Mouse (Mus musculus) megakaryocyte progenitor cell, adult 5-6 weeks (primary cell): ENCODE data around the gene Sirpa. TPM values are rescaled to one million over a fixed set of nuclear protein-coding genes. Genes with fewer than 3 reads are reported as not detected.

Experiments
- ATAC-seq: replicated peaks from 2 replicates; pipeline ENCODE4 v1.8.0; 2016; ENCODE audit warnings: mild to moderate bottlenecking, moderate TSS enrichment, inconsistent platforms; ENCODE audit not compliant: poor library complexity
- total RNA-seq, 2 experiments: library from RNA; stranded (forward) in 1 of 2; stranded (reverse) in 1 of 2; fragments of 157-497, 149-512 nt in 1 of 2; fragments of 200-1000 nt in 1 of 2; gene quantifications; 2 replicates each; pipeline versions ENCODE4 v1.2.3 to v1.2.4; 2015 to 2017

Gene Sirpa
- total RNA-seq, 2 experiments from 2014 or later = 62.3 to 73.8 TPM

- no peak for ATAC-seq
These were observed 11.4 kb downstream of the Sirpa start for GRCm38 (mm10) chr2:129604032-129604431.

- no peak for ATAC-seq
These were observed 13.2 kb downstream of the Sirpa start for GRCm38 (mm10) chr2:129605816-129606215.

- ATAC-seq = 0 out of 2 replicates have a peak, but pooled peaks have one; percentile 29
These were observed 13.6 kb downstream of the Sirpa start for GRCm38 (mm10) chr2:129606269-129606668.

DNA sequence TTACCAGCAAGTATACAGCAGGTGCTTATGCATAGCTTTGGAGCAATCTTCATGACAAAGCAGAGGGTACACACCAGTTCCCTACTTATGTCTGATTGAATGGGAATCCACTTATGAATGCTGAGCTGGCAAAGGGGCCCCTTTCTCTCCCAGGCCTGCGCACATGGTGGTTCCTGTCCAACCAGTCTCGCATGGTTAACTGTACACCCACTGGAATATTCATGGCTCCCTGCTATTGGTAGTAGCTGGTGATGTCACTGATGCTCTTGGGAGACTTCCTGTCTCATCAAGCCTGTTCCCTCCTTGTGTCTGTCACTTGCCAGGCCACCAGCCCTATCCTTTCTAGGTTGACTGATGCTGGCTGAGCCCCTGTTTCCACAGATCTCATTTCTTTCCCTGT, 14.3 kb downstream of the Sirpa start:
- ATAC-seq = no peak

- no peak for ATAC-seq
These were observed 21.3 kb downstream of the Sirpa start for GRCm38 (mm10) chr2:129613971-129614370.

DNA sequence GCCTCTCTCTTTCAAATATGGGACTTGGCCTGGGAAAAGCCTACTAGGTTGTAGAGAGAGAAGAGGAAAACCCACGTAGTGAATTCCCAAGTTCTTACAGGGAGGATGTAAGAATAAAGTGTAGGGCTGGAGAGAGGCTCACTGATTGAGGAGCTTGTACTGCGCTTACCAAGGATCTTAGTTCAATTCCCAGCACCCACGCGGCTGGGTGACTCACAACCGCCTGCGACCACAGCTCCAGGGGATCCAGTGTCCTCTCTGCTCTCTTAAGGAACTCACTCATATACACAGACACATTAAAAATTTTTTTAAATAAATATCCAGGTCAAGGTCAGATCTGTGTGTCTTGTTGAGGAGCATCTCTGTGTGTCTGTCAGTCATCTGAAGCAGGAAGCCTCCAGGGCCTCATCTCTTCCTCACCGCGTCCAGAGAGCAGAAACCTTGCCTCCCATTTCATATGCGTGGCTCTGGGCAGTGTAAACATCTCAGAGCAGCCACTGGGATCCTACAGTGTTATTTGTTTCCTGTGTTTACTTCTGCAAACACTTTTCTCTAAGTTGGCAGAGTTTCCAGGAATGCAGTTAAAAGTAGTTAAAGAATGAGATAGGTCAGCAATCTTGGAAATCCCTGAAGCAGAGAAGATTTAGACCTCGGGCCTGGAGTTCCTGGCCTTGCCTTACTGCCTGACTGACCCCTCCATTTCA, 22.0 kb downstream of the Sirpa start:
- ATAC-seq = no peak

- ATAC-seq = no peak
These were observed 27.5 kb downstream of the Sirpa start for GRCm38 (mm10) chr2:129620148-129620547.

- ATAC-seq = no peak
These were observed 28.2 kb downstream of the Sirpa start for GRCm38 (mm10) chr2:129620881-129621280.

GRCm38 (mm10) chr2:129621654-129622490, 29.2 kb downstream of the Sirpa start:
- ATAC-seq = peak; percentile 39; the same call in 1 of the 2 replicates

- no peak for ATAC-seq
These were observed 30.3 kb downstream of the Sirpa start for GRCm38 (mm10) chr2:129622918-129623317.

DNA sequence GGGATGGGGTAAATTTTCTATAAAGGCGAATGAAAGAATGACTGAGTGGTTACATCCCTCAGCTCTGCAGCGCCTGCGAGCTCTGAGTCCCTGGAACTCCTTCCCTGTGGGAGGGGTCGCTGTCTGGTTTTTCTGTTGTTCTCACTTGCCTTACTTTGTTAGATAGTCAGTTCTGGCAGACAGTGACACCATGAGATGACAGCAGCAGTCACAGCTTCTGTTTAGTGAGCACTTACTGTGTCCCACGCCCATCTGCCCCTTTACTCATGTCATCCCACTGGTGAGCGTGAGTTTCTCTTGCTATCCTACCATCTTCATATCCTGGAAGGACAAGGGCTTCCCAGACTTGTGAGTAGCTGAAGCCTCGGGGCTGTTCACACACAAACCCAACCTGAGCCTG, 31.1 kb downstream of the Sirpa start:
- no peak for ATAC-seq

GRCm38 (mm10) chr2:129624246-129624918, 31.7 kb downstream of the Sirpa start:
- no peak for ATAC-seq

DNA sequence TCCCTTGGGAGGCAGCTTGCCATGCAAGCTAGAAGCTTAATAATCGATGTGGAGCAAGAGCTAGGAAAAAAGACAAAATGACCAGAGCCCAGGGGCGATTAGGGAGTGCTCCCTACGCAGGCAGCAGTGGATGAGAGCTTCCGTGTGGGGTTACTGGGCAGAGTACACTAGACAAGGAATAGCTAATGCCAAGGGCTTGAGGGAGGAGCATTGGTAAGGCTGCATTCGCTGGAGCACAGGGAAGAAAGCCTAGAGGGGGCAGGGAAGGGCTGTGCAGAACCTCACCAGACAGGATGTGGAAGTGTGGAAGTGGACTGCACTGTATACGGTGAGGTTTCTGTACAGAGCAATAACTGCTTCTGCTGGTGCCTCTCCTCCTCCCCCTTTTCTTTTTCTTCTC, 32.3 kb downstream of the Sirpa start:
- no peak for ATAC-seq

DNA sequence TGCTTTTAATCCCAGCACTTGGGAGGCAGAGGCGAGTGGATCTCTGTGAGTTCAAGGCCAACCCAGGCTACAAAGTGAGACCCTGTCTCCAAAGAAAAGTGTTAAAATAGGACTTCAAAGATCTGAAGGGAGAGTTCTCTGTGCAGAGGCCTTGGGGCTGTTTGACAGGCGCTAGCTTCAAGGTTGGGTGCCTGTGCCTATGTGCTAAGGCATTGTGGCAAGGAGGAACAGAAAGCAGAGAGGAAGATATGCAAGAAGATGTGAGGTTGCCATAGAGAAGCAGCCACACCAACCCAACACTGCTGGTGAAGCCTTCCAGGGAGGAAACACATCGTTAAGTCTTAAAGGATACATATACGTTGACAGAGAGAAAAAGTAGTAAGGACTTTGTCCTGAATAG, 33.2 kb downstream of the Sirpa start:
- no peak for ATAC-seq

DNA sequence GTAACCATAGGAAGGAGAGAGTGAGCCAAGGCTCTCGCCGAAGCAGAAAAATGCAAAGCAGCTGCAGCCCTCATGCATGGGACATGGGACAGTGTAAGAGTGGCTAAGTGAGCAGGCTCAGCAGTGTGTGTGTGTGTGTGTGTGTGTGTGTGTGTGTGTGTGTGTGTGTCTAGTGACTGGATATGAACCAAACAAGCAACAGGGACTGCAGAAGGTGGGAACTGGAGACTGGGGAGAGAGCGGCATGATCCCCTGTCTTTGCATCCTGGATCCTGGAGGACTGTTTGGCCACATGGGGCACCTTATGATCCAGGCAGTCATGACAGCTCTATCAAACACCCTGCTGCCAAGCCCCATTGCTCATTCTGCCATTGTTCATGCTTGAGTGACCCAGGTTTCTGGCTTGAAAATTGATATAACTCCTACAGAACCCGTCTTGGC, 34.0 kb downstream of the Sirpa start:
- no peak for ATAC-seq

- ATAC-seq = no peak
These were observed 34.5 kb downstream of the Sirpa start for GRCm38 (mm10) chr2:129627133-129627532.

DNA sequence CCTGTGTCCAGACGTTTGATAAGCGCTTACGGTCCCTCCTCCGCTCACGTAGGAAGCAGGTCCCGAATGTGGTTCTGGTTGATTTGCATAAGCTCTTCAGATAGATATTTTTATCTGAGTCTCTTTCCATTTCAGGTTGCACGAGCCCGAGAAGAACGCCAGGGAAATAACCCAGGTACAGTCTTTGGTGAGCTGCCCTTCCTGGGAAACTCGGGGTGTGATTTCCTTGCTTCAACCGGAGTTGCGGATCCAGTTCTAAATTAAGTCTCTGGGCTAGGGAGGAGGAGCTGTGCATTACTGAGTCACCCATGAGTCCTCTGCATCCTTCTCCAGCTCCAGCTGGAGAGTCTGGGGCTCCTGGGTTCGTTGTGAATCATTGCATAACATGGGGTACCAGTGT, 35.2 kb downstream of the Sirpa start:
- no peak for ATAC-seq

DNA sequence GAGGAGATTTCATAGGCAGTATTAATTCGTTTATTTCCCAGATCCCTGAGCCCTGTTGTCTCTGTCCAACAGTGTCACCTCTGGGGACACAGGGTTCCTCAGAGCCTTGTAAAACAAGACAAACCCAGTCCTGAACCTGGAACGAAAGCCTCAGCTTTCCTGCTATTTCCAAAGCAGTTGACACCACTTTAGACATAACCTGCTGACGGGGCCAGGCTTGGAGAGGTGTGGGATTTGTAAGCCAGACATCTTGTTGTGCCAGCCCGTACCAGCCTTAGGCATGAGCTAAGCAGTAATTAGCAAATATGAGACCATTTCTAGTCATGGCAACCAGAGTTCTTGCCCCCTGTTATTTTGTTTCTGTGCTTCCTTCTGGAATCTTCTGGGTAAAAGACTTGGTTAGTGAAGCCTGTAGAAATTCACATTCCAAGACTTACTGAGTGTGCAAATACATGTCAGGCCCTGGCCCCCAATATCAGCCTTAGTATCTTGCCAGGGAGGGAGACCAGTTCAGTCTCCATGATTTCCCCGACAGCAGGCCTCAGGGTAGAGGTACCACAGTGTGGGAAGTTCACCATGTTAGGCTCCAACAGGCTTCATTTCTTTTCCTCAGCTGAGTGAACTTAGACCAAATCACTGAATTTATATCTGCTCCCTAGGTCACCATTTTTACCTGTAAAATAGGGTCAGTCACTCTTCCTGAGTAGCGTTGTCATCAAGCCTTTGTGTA, 36.0 kb downstream of the Sirpa start:
- ATAC-seq = no peak

DNA sequence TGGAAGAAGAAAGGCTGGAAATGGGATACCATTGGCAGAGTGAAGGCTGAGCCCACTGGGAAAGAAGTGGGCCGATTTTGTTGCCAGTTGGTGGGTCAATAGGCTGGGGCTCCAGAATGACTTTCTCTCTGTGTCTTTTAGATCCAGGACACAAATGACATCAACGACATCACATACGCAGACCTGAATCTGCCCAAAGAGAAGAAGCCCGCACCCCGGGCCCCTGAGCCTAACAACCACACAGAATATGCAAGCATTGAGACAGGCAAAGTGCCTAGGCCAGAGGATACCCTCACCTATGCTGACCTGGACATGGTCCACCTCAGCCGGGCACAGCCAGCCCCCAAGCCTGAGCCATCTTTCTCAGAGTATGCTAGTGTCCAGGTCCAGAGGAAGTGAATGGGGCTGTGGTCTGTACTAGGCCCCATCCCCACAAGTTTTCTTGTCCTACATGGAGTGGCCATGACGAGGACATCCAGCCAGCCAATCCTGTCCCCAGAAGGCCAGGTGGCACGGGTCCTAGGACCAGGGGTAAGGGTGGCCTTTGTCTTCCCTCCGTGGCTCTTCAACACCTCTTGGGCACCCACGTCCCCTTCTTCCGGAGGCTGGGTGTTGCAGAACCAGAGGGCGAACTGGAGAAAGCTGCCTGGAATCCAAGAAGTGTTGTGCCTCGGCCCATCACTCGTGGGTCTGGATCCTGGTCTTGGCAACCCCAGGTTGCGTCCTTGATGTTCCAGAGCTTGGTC, 37.3 kb downstream of the Sirpa start:
- ATAC-seq = no peak

- no peak for ATAC-seq
These were observed 37.9 kb downstream of the Sirpa start for GRCm38 (mm10) chr2:129630532-129630886.
